In genomic region chr12:108554861-108555556, GRCm38 (mm10) we compare ENCODE assay signal across 9 mouse cellular contexts. TPM values are rescaled to one million over a fixed set of nuclear protein-coding genes. Genes with fewer than 3 reads are reported as not detected.
A peak's percentile ranks its signal among the peaks of the same experiment; 100 is the strongest.
DNase-seq lines count a peak whose midpoint lies in the region; ATAC-seq lines count a peak whose summit lies in the region.
"Had no signal": no experiment of that assay in that cellular context is flagged by ENCODE, and none has a peak within 500 bp of the region (broad histone marks: within the 10 kb centered on the region; RNA-seq: fewer than 3 reads in every experiment).

No protein-coding gene starts in this region.

- H3K4me1 ChIP-seq in limb, embryonic 10.5 days, result peaks cover 45% of the 10 kb centered on the region

- 2% methylated on average over 100 of the region's 100 CpGs for WGBS in limb, embryonic 10.5 days

- no peaks in the 10 kb centered on the region for H3K36me3 ChIP-seq in limb, embryonic 10.5 days
- H3K36me3 ChIP-seq: G1E had no signal

- peak overlapping the region; percentile 97 for H3K4me3 ChIP-seq in limb, embryonic 10.5 days

- peak overlapping the region; percentile 98 for H3K27ac ChIP-seq in limb, embryonic 10.5 days

- peak; percentile 51 for ATAC-seq in frontal cortex, adult (ENCODE audit: low TSS enrichment)
- ATAC-seq in megakaryocyte-erythroid progenitor cell, adult 5-6 weeks (replicated peaks; ENCODE audit: low FRiP score, low TSS enrichment, poor library complexity, severe bottlenecking), result no peak

- H3K9me3 ChIP-seq in limb, embryonic 10.5 days (replicated peaks), result no peaks in the 10 kb centered on the region

- no peak for DNase-seq in frontal cortex, adult 2 months (ENCODE audit: extremely low spot score in 1 of 2, low spot score in 1 of 2)
- peak; percentile 52 for DNase-seq in urinary bladder, adult 2 months (ENCODE audit: low spot score)
- DNase-seq in urinary bladder, postnatal 10 days (ENCODE audit: low spot score), result no peak
- peak; percentile 28 for DNase-seq in forelimb bud, embryonic 11.5 days (ENCODE audit: low read depth, low spot score)
- no peak for DNase-seq in limb, embryonic 10.5 days (ENCODE audit: low spot score)
- peak; percentile 32 for DNase-seq in naive thymus-derived CD4-positive, alpha-beta T cell, adult 2 months (ENCODE audit: low read depth)

- no peaks in the 10 kb centered on the region for H3K27me3 ChIP-seq in limb, embryonic 10.5 days (ENCODE audit: low read depth, poor library complexity, severe bottlenecking)

RNA-seq across cellular contexts. Expression of gene Evl, which starts 0.5 kb away (rescaled TPM):
- 222 and 224 TPM in 2 replicates for polyA plus RNA-seq in frontal cortex, adult 2 months (2012; rRNA removed)
- 42.4 and 43.9 TPM in 2 replicates for polyA plus RNA-seq in urinary bladder, adult 2 months (2012; rRNA removed)
- polyA plus RNA-seq in limb, embryonic 10.5 days (2016; fragmentation: Nextera tagmentation; extraction: Ambion mirVana), result 50.3 and 50.7 TPM in 2 replicates
- total RNA-seq in megakaryocyte-erythroid progenitor cell, adult 5-6 weeks (2014; fragmentation: Nextera tagmentation), result 5.5 and 11.1 TPM in 2 replicates
- 1.4 and 26.8 TPM in 2 replicates for total RNA-seq in megakaryocyte-erythroid progenitor cell, adult 5-6 weeks (2017)
- total RNA-seq: G1E had no signal
- polyA plus RNA-seq: G1E had no signal

Comparison
In these comparisons a context has a peak if more than half of its experiments do, and no peak if none do; other contexts are left out.
1. DNase-seq: peak in urinary bladder, adult 2 months (single experiment), forelimb bud, embryonic 11.5 days (single experiment) and naive thymus-derived CD4-positive, alpha-beta T cell, adult 2 months (single experiment); none in frontal cortex, adult 2 months (0 of 2), urinary bladder, postnatal 10 days (single experiment) and limb, embryonic 10.5 days (single experiment).